26 mouse cellular contexts compared by ENCODE assay signal in the genomic region with DNA sequence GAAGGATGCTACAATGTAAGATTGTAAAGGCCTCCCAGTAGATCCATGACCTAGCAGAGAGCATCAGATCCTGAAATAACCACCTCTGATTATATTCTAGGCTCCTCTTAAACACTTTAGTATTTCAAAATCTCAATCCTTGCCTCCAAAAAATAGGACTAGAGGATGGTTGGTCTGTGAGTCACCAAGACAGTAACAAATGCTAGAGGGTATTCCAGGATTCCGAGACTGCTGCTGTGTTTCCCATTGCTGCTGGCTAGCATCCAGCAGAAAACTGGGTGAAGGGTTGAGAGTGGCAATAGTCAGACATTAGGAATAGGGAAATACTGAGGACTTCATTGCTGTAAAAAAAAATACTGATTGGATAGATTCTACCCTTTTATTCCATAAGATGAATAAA.
DNase-seq lines count a peak whose midpoint lies in the region; ATAC-seq and TF ChIP-seq lines count a peak whose summit lies in the region.
"Had no signal": no experiment of that assay in that cellular context is flagged by ENCODE, and none has a peak within 500 bp of the region (broad histone marks: within the 10 kb centered on the region; RNA-seq: fewer than 3 reads in every experiment).

No protein-coding gene starts in this region.

- ATAC-seq in Patski, result peak; percentile 70
- ATAC-seq: inflammation-experienced regulatory T-cells, adult 6 months; midbrain, embryonic 16.5 days had no signal

- in situ Hi-C loops in Patski (cut with MboI; ENCODE audit: low pct_unique_long_range_greater_than_20kb), result no loop called here

- peak; percentile 14 for DNase-seq in adrenal gland, postnatal 25 days
- DNase-seq in adrenal gland, postnatal 4 days (ENCODE audit: low spot score in 2 of 2), result no peak
- DNase-seq in kidney, postnatal 36 days, result peak; percentile 41 to 58
- no peak for DNase-seq in kidney, adult 11 months
- DNase-seq in 3T3-L1 (ENCODE audit: low read depth, low spot score) (peak; percentile 70), Patski (ENCODE audit: low read depth, low spot score) (no peak)
- no peak for DNase-seq in cerebellum, adult 9-11 months
- DNase-seq: B cell, adult 2 months; cerebellum, adult 18-20 months; cerebellum, postnatal 36 days; embryo, embryonic 11 days; gastrocnemius, adult 2 months; heart, postnatal 36 days; kidney, adult 9 months; left cerebral cortex, postnatal 4 days; right cerebral cortex, adult 18-20 months; right cerebral cortex, postnatal 4 days; thymus, postnatal 25 days had no signal

- CTCF ChIA-PET in Patski (lab: Charles Lee), result no interaction called here

- H3K27me3 ChIP-seq in Patski, result no peaks in the 10 kb centered on the region
- H3K27me3 ChIP-seq: CH12.LX; embryonic facial prominence, embryonic 13.5 days; heart, embryonic 15.5 days; limb, embryonic 15.5 days; liver, embryonic 15.5 days; neural tube, embryonic 13.5 days had no signal

- TF ChIP-seq CTCF in Patski (IDR thresholded peaks at IDR 0.05), result no peak

- POLR2A ChIA-PET in Patski (lab: Charles Lee), result no interaction called here

Comparison
In these comparisons a context has a peak if more than half of its experiments do, and no peak if none do; other contexts are left out.
1. DNase-seq: peak in adrenal gland, postnatal 25 days (single experiment), kidney, postnatal 36 days (2 of 2) and 3T3-L1 (single experiment); none in adrenal gland, postnatal 4 days (0 of 2), kidney, adult 11 months (single experiment), Patski (single experiment) and cerebellum, adult 9-11 months (single experiment).